Mouse (Mus musculus) adrenal gland, adult 18-20 months (tissue): Measurements from ENCODE around the gene Car12. TPM values are rescaled to one million over a fixed set of nuclear protein-coding genes. Genes with fewer than 3 reads are reported as not detected.

Source experiments
- DNase-seq, 2 experiments: peaks; one replicate each; pipeline ENCODE4 v3.0.0; 2021 to 2022; ENCODE audit warnings: low spot score in 2 of 2
- total RNA-seq, 2 experiments: library from RNA; stranded (reverse); gene quantifications; 1 replicate in 1 of 2; 2 replicates in 1 of 2; pipeline ENCODE4 v1.2.3; 2021

Gene Car12
- total RNA-seq, 2 experiments from 2014 or later = 0.43 to 0.93 TPM

- DNase-seq = no peak
Measured at GRCm38 (mm10) chr9:66708816-66709555, 4.5 kb upstream of the Car12 start.

- no peak for DNase-seq
Measured at GRCm38 (mm10) chr9:66710626-66711025, 2.9 kb upstream of the Car12 start.

- no peak for DNase-seq
Measured at GRCm38 (mm10) chr9:66714022-66714515, 583 bp downstream of the Car12 start.

DNA sequence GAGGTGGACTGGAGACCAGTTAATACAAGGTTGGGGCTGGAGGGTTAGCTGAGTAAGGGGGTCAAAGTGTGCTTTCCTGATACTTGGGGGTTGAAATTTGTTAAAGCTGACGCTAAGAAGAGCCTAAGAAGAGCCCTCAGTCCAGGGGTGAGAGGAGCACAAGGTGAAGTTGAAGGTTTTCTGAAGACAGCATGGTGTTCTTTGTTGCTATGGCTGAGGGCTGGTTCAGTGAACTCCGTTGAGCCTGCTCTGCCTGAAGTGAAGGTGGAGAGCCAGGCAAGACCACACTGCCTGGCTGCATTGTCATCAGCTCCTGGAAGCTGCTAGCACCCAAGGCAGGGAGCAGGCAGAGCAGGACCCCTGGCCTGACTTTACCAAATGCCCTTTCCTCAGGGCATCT is 1.9 kb downstream of the Car12 start:
- no peak for DNase-seq

GRCm38 (mm10) chr9:66716533-66716932 is 3.0 kb downstream of the Car12 start:
- DNase-seq = no peak

- no peak for DNase-seq
Measured at GRCm38 (mm10) chr9:66720686-66721450, 7.4 kb downstream of the Car12 start.

GRCm38 (mm10) chr9:66722187-66722868 is 8.8 kb downstream of the Car12 start:
- no peak for DNase-seq

GRCm38 (mm10) chr9:66722869-66723272 is 9.4 kb downstream of the Car12 start:
- no peak for DNase-seq

DNA sequence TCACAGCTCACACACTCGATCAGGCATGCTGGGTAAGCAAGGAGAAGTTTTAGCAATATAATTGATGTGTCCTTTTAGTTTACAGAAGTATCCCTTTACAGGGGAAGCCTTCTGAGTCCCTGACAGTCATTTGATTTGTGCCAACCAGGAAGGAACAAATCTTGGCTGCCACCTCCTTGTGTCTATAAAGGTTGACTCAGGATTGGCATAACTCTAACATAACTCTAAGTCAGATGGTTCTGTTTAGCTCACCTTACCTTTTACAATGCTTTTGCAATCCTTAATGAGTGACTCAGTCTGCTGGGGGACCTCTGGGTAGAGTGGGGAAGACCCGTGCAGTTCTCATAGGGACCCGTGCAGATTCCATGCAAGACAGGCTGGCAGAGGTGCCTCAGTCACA is 12.1 kb downstream of the Car12 start:
- DNase-seq = no peak

DNA sequence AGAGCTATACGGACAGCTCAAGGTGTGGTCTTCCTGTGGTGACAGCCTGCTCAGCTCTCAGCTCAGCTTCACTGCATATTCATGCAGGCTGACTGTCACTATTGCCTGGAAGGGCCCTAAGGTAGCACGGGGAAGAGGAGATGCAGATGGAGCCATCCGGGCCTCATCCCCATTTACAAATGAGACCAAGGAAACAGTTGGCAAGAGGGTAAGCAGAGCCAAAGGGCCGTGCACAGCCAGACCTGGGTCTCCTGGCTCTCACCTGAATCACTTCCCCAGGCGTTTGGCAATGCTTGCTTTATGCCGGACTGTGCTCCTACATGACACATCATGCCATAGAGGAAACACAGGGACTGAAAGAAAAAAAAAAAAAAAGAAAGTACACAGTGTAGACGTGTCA is 13.8 kb downstream of the Car12 start:
- DNase-seq = no peak

GRCm38 (mm10) chr9:66730556-66730955 is 17.1 kb downstream of the Car12 start:
- DNase-seq = no peak

GRCm38 (mm10) chr9:66731284-66731683 is 17.8 kb downstream of the Car12 start:
- no peak for DNase-seq

GRCm38 (mm10) chr9:66732791-66733691 is 19.6 kb downstream of the Car12 start:
- no peak for DNase-seq

- no peak for DNase-seq
Measured at GRCm38 (mm10) chr9:66734568-66734967, 21.1 kb downstream of the Car12 start.

DNA sequence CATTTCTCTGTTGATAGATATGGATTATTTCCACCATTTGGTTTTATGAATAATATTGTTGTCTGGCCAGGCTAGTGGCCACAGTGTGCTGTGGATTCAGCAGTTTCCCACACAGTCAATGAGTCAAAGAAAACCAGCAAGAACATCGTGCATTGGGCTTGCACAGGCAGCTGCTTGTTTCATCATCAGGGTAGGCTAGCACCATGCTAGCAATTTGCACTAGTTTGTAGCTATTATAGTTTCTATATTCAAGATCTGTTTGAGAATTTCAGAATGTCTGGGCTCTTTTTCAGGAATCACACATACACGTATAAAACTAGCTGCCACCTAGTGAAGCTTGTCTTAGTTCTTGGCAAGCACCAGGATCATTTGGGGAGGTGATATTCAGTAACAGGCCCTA is 21.6 kb downstream of the Car12 start:
- no peak for DNase-seq

GRCm38 (mm10) chr9:66736016-66736415 is 22.5 kb downstream of the Car12 start:
- DNase-seq = no peak

DNA sequence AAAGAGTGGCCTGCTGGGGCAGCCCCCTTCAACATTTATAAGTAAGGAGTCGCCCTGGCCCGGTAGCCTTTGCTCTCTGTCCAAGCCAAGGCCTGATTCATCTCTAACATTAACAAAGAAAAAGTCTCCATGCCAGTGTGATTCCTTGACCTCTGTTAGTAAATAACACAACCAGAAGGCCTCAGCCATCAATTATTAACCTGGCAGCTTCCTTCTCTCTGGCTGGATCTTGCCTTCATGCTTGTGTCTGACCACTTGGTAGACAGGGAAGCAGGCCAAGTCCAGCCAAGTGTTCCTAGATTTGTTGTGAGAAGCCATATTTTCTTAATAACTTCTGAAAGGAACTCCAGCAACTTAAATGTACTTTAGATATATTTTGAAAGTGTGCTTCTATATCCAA is 23.1 kb downstream of the Car12 start:
- no peak for DNase-seq

GRCm38 (mm10) chr9:66739516-66739915 is 26.0 kb downstream of the Car12 start:
- DNase-seq = no peak

- DNase-seq = no peak
Measured at GRCm38 (mm10) chr9:66744531-66744930, 31.0 kb downstream of the Car12 start.

GRCm38 (mm10) chr9:66748390-66748789 is 34.9 kb downstream of the Car12 start:
- DNase-seq = no peak

DNA sequence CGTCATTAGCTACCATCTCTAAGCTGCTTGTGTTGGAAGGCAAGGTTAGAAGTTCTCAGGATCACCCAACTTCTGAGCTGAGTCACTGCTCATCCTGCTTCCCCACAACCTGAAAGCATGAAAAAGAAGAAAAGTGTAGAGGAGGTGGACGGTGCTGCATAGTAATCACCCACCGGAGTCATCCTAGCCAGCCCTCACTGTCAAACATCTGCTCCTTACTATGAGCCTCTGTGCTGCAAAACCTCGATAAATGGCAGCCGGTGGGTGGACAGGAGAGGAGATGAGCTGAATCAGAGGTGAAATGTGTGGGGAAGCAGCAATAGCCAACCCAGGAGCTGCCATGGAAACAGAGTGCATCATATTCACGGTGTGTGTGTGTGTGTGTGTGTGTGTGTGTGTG is 39.4 kb downstream of the Car12 start:
- no peak for DNase-seq
